Mouse (Mus musculus): ENCODE results near the gene Cdc42bpa.

Gene Cdc42bpa

DNA sequence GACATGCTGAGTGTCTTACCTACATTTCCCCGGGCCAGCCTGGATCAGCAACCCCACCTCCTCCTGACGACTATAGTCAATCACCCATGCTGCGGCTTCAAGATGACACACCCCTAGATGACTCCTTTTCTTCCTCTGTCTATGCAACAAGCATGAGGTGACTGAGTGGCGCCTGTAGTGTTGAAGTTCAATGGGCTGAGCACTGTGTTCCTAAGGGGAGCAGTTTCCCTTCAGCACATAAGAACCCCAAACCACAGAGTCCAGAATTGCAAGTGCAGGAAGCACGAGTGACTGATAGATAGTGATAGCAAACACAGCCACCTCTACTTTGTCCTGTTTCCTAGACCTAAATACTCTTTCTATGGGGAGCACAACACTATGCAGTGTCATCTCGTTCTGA is 33.2 kb upstream of the Cdc42bpa start:
- H3K27me3 ChIP-seq (ENCODE audit: insufficient read depth, low read length): no peaks in the 10 kb centered on the region
- H3K9me3 ChIP-seq (ENCODE audit: low read length): 0 out of 2 replicates have a peak, but pooled peaks cover 8% of the 10 kb centered on the region
- H3K4me1 ChIP-seq (replicated peaks; ENCODE audit: low read depth, low read length): peaks cover 9% of the 10 kb centered on the region
- no peak for TF ChIP-seq POU5F1 (IDR thresholded peaks at IDR 0.05; ENCODE audit: borderline replicate concordance, low read length)
- H3K4me3 ChIP-seq (replicated peaks; ENCODE audit: low read length): no peak overlapping the region
- H3K36me3 ChIP-seq (ENCODE audit: insufficient read depth, low read length): no peaks in the 10 kb centered on the region

DNA sequence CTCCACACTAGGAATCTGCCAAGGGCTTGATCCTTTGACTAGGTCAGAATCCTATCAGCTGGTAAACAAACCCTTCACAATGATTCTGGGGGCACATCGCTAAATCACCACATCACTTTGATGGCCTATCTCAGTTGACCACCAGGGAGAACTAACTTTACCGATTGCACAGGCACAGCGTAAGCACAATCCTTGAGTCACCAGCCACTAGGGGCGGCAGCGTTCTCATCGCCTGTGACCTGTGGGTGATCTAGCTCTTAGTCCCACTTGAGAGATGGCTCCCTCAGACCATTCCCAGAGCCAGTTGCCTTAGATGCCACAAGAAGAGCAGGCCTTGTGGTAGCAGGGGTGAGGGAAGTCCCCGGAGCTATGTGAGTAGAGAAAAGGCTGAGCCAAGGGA is 31.4 kb upstream of the Cdc42bpa start:
- TF ChIP-seq CTCF (conservative IDR thresholded peaks at IDR 0.05; ENCODE audit: low read length) (peak; percentile 37), POU5F1 (IDR thresholded peaks at IDR 0.05; ENCODE audit: borderline replicate concordance, low read length) (no peak)
- H3K9me3 ChIP-seq (ENCODE audit: low read length): no peaks in the 10 kb centered on the region
- H3K4me1 ChIP-seq (replicated peaks; ENCODE audit: low read depth, low read length): peaks cover 3% of the 10 kb centered on the region

DNA sequence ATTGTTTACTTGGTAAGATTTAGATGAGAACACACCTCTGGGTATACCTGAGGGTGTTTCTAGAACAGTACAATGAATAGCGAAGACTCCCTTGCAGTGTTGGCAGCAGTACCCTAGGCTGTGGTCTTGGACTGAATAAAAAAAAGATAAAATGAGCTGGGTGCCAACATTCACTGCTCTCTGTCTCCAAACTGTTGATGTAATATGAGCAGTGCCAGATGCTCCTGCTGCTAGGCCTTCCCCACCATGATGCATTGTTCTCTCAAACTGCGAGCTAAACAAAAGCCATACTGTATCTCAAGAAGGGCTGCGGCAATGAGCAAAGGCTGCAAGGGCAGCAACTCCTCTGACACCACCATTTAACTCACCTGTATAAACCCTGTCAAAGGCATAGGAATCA is 29.0 kb upstream of the Cdc42bpa start:
- no peak overlapping the region for H3K4me3 ChIP-seq (replicated peaks; ENCODE audit: low read length)
- no peaks in the 10 kb centered on the region for H3K27me3 ChIP-seq (ENCODE audit: insufficient read depth, low read length)
- no peaks in the 10 kb centered on the region for H3K36me3 ChIP-seq (ENCODE audit: insufficient read depth, low read length)
- H3K4me1 ChIP-seq (replicated peaks; ENCODE audit: low read depth, low read length): no peaks in the 10 kb centered on the region
- H3K9me3 ChIP-seq (ENCODE audit: low read length): no peaks in the 10 kb centered on the region
- TF ChIP-seq POU5F1 (IDR thresholded peaks at IDR 0.05; ENCODE audit: borderline replicate concordance, low read length) (no peak), NANOG (IDR thresholded peaks at IDR 0.05; ENCODE audit: borderline replicate concordance, low read length) (no peak), CTCF (conservative IDR thresholded peaks at IDR 0.05; ENCODE audit: low read length) (no peak)

More for the DNA sequence above, 31.4 kb upstream of the Cdc42bpa start:
- no peaks in the 10 kb centered on the region for H3K36me3 ChIP-seq (ENCODE audit: insufficient read depth, low read length)
- no peaks in the 10 kb centered on the region for H3K27me3 ChIP-seq (ENCODE audit: insufficient read depth, low read length)
- no peak overlapping the region for H3K4me3 ChIP-seq (replicated peaks; ENCODE audit: low read length)

DNA sequence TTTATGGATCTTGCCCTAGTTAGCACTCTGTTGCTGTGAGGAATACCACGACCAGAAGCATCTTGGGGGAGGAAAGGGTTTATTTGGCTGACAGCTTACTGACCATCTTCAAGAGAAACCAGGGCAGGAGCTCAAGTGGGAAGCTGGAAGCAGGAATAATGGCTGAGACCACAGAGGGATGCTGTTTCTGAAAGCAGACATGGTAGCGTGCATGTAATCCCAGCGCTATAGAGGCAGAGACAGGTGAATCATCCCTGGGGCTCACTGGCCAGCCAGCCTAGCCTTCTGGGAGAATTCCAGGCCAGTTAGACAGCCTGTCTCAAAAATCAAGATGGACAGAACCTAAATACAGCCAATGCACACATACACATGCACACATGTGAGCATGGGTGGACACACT is 26.2 kb upstream of the Cdc42bpa start:
- H3K27me3 ChIP-seq (ENCODE audit: insufficient read depth, low read length): no peaks in the 10 kb centered on the region

DNA sequence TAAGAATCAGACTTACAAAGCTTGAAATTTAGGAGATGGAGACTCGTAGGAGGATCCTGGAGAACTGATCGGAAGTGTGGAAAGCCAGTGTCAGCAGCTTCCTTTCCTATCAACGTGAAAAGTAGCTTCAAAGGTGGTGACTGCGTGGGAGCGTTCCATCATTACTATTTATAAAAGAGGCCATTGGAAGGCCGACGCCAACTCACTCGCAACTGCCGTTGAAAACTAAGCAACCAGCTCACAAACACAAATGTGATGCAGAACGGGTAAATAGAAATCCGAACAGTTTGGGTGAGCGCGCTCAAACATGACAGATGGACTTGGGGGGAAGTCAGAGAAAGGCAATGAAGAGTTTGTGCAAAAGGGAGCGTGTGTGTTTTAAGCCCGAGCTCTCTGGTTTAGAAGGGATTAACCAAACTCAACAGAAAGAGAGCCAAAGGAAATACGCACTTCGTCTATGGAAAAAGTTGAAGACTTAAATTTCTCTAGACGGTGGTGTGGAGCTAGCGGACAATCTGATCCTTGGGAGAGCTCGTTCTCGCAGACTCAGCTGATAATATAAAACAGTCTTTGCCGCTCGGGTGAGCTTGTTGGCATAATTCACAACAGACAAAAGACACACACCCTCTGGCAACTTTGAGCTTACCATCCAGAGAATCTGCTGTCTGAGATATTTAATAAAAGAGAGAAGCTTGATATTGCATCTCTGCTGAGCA is 20.0 kb upstream of the Cdc42bpa start:
- Histone ChIP-seq H3K36me3 (ENCODE audit: insufficient read depth, low read length) (no peaks in the 10 kb centered on the region), H3K9me3 (ENCODE audit: low read length) (peaks cover 26% of the 10 kb centered on the region), H3K4me1 (replicated peaks; ENCODE audit: low read depth, low read length) (no peaks in the 10 kb centered on the region), H3K4me3 (replicated peaks; ENCODE audit: low read length) (no peak overlapping the region), H3K27me3 (ENCODE audit: insufficient read depth, low read length) (no peaks in the 10 kb centered on the region)
- TF ChIP-seq POU5F1 (IDR thresholded peaks at IDR 0.05; ENCODE audit: borderline replicate concordance, low read length) (no peak), CTCF (conservative IDR thresholded peaks at IDR 0.05; ENCODE audit: low read length) (no peak), NANOG (IDR thresholded peaks at IDR 0.05; ENCODE audit: borderline replicate concordance, low read length) (no peak)

More for the DNA sequence above, 26.2 kb upstream of the Cdc42bpa start:
- H3K4me3 ChIP-seq (replicated peaks; ENCODE audit: low read length): no peak overlapping the region
- no peaks in the 10 kb centered on the region for H3K36me3 ChIP-seq (ENCODE audit: insufficient read depth, low read length)
- no peaks in the 10 kb centered on the region for H3K4me1 ChIP-seq (replicated peaks; ENCODE audit: low read depth, low read length)
- TF ChIP-seq POU5F1 (IDR thresholded peaks at IDR 0.05; ENCODE audit: borderline replicate concordance, low read length) (no peak), CTCF (conservative IDR thresholded peaks at IDR 0.05; ENCODE audit: low read length) (no peak), NANOG (IDR thresholded peaks at IDR 0.05; ENCODE audit: borderline replicate concordance, low read length) (no peak)
- H3K9me3 ChIP-seq (ENCODE audit: low read length): 0 out of 2 replicates have a peak, but pooled peaks cover 3% of the 10 kb centered on the region

DNA sequence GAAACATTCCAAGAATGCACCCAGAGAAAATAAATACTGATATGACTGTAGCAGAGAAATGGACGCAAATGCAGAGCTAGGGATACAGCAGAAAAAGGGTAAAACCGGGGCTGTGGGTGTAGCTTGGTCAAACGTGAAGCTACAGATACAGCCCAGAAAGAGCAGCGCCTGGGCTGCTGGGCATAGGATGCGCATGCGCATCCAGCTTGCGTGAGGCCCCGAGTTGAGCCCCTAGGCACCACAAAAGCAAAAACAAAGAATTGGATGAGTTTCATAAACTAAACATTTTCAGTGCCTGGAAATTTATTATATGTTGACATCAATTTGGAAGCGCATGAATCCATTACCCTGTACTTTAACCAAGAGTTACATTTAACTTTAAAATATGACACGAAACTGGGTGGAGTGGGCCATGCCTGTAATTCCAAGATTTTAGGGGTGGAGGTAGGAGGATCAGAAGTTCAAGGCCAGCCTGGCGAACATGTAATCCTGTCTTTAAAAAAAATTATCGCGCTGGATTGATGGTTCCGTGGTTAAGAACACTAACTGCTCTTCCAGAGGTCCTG is 19.4 kb upstream of the Cdc42bpa start:
- TF ChIP-seq CTCF (conservative IDR thresholded peaks at IDR 0.05; ENCODE audit: low read length) (no peak), NANOG (IDR thresholded peaks at IDR 0.05; ENCODE audit: borderline replicate concordance, low read length) (no peak), POU5F1 (IDR thresholded peaks at IDR 0.05; ENCODE audit: borderline replicate concordance, low read length) (no peak)
- Histone ChIP-seq H3K36me3 (ENCODE audit: insufficient read depth, low read length) (no peaks in the 10 kb centered on the region), H3K27me3 (ENCODE audit: insufficient read depth, low read length) (no peaks in the 10 kb centered on the region), H3K4me3 (replicated peaks; ENCODE audit: low read length) (no peak overlapping the region), H3K4me1 (replicated peaks; ENCODE audit: low read depth, low read length) (no peaks in the 10 kb centered on the region), H3K9me3 (ENCODE audit: low read length) (peaks cover 26% of the 10 kb centered on the region)

DNA sequence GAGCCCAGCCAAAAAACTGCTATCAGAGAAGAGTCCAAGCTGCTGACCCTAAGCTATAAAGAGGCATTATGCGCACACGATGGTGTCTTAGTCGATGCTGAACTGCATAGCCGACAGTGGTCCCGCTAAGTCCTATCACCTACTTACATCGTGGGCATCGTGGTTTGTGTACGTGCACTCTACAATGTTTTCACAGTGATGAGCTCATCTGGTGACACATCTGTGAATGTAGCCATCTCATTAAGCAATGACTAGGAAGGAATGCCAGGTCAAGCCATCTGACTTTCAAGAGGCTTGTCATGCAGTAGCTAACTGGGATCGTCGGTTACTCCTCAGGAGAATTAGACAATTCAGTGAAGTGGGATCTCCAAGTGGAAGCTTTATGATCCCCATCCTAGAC is 15.3 kb upstream of the Cdc42bpa start:
- Histone ChIP-seq H3K36me3 (ENCODE audit: insufficient read depth, low read length) (no peaks in the 10 kb centered on the region), H3K4me1 (replicated peaks; ENCODE audit: low read depth, low read length) (no peaks in the 10 kb centered on the region), H3K27me3 (ENCODE audit: insufficient read depth, low read length) (no peaks in the 10 kb centered on the region), H3K9me3 (ENCODE audit: low read length) (peaks cover 23% of the 10 kb centered on the region), H3K4me3 (replicated peaks; ENCODE audit: low read length) (no peak overlapping the region)
- no peak for TF ChIP-seq NANOG (IDR thresholded peaks at IDR 0.05; ENCODE audit: borderline replicate concordance, low read length)
- no peak for TF ChIP-seq POU5F1 (IDR thresholded peaks at IDR 0.05; ENCODE audit: borderline replicate concordance, low read length)
- TF ChIP-seq CTCF (conservative IDR thresholded peaks at IDR 0.05; ENCODE audit: low read length): no peak

DNA sequence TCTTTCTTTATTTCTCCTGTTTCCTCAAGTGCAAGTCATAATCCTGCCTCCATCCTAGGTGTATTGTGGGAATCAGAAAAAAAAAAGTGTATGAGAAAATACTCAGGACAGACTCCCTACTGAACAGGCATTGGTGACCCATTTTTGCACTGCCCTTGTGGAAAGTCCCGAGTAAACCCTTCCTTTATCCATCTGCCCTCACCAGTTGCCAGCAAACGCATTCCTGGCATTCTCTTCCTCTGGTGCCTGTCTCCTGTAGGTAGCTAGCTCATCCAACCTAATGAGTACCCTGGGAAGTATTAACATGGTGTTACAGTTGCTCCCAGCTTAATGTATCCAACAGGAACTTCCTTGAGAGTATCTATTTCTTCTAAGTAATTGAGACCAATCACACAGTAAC is 13.7 kb upstream of the Cdc42bpa start:
- Histone ChIP-seq H3K4me3 (replicated peaks; ENCODE audit: low read length) (no peak overlapping the region), H3K27me3 (ENCODE audit: insufficient read depth, low read length) (no peaks in the 10 kb centered on the region), H3K4me1 (replicated peaks; ENCODE audit: low read depth, low read length) (no peaks in the 10 kb centered on the region), H3K9me3 (ENCODE audit: low read length) (peaks cover 17% of the 10 kb centered on the region), H3K36me3 (ENCODE audit: insufficient read depth, low read length) (no peaks in the 10 kb centered on the region)
- no peak for TF ChIP-seq CTCF (conservative IDR thresholded peaks at IDR 0.05; ENCODE audit: low read length)
- no peak for TF ChIP-seq POU5F1 (IDR thresholded peaks at IDR 0.05; ENCODE audit: borderline replicate concordance, low read length)
- TF ChIP-seq NANOG (IDR thresholded peaks at IDR 0.05; ENCODE audit: borderline replicate concordance, low read length): no peak

DNA sequence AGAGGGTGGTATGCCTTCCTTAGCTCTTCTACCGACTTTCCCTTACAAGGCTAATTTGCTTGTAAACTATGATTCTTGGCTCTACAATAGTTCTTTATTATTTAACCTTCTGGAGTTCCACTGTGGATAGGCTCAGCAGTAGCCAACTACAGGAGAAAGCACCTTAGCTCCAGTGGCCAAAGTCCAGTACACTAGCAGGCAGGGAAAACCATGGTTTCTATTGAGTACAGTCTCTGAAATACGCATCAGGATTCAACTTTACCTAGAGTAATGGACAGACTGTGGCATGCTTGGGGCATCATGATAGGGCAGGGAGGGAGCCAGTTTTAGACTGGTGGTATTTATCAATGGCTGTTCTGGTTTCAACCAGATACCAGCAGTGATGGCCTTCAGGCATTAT is 12.6 kb upstream of the Cdc42bpa start:
- Histone ChIP-seq H3K36me3 (ENCODE audit: insufficient read depth, low read length) (no peaks in the 10 kb centered on the region), H3K4me3 (replicated peaks; ENCODE audit: low read length) (no peak overlapping the region), H3K9me3 (ENCODE audit: low read length) (peaks cover 6% of the 10 kb centered on the region), H3K4me1 (replicated peaks; ENCODE audit: low read depth, low read length) (no peaks in the 10 kb centered on the region), H3K27me3 (ENCODE audit: insufficient read depth, low read length) (no peaks in the 10 kb centered on the region)
- TF ChIP-seq POU5F1 (IDR thresholded peaks at IDR 0.05; ENCODE audit: borderline replicate concordance, low read length): no peak
- TF ChIP-seq CTCF (conservative IDR thresholded peaks at IDR 0.05; ENCODE audit: low read length): no peak
- TF ChIP-seq NANOG (IDR thresholded peaks at IDR 0.05; ENCODE audit: borderline replicate concordance, low read length): no peak
